Mouse (Mus musculus) stomach, embryonic 14.5 days (tissue): ENCODE measurements at regions not wholly inside any gene's neighbourhood (a gene's known extent, or its start where the extent isn't known, plus 50 kb on each side); places are given as distances from the start of the nearest gene placed in this dataset.

ENCODE experiments used
- ATAC-seq: fragments of 200-750 bp; cut with Nextera tagmentation; 2 replicates; pipeline ENCODE4 v1.8.0; 2017; ENCODE audit warnings: low read depth, moderate TSS enrichment; ENCODE audit not compliant: insufficient number of reproducible peaks, insufficient read depth, low FRiP score
- H3K27ac ChIP-seq: fragments of 300-500 bp; sonication (generic); 2 replicates; pipeline ENCODE4 v1.5.1; 2014; ENCODE audit warnings: mild to moderate bottlenecking, low read length, moderate library complexity, mixed read lengths
- H3K27me3 ChIP-seq: fragments of 300-500 bp; sonication (generic); 2 replicates; pipeline ENCODE4 v1.6.1; 2014; ENCODE audit warnings: low read length, control low read depth, mixed read lengths; ENCODE audit not compliant: control insufficient read depth, insufficient read depth
- H3K36me3 ChIP-seq: fragments of 300-500 bp; sonication (generic); 2 replicates; pipeline ENCODE4 v1.6.1; 2014; ENCODE audit warnings: mild to moderate bottlenecking, control low read depth, low read length, moderate library complexity, mixed read lengths; ENCODE audit not compliant: control insufficient read depth, insufficient read depth
- H3K4me1 ChIP-seq: fragments of 300-500 bp; sonication (generic); 2 replicates; pipeline ENCODE4 v1.6.1; 2014; ENCODE audit warnings: low read length, control low read depth, mixed read lengths; ENCODE audit not compliant: control insufficient read depth, insufficient read depth
- H3K4me2 ChIP-seq: fragments of 300-500 bp; sonication (generic); replicated peaks from 2 replicates; pipeline ENCODE4 v1.6.1; 2014; ENCODE audit warnings: low read depth, low read length, control low read depth
- H3K4me3 ChIP-seq: fragments of 300-500 bp; sonication (generic); 2 replicates; pipeline ENCODE4 v1.5.1; 2014; ENCODE audit warnings: low read depth, low read length, control low read depth
- H3K9ac ChIP-seq: fragments of 300-500 bp; sonication (generic); replicated peaks from 2 replicates; pipeline ENCODE4 v1.6.1; 2014; ENCODE audit warnings: low read depth, mild to moderate bottlenecking, control low read depth, low read length, moderate library complexity, mixed read lengths
- H3K9me3 ChIP-seq: fragments of 300-500 bp; sonication (generic); 2 replicates; pipeline ENCODE4 v1.6.1; 2016; ENCODE audit warnings: low read depth, low read length, control low read depth; ENCODE audit not compliant: control insufficient read depth
- WGBS: fragments of 180-500 bp; shearing (Covaris S2); extraction: QIAGEN DNeasy Blood & Tissue Kit; methylation state at CpG from one replicate; pipeline ENCODE4 v1.1.7; 2014; 5-methylcytosine and 5-hydroxymethylcytosine counted together

DNA sequence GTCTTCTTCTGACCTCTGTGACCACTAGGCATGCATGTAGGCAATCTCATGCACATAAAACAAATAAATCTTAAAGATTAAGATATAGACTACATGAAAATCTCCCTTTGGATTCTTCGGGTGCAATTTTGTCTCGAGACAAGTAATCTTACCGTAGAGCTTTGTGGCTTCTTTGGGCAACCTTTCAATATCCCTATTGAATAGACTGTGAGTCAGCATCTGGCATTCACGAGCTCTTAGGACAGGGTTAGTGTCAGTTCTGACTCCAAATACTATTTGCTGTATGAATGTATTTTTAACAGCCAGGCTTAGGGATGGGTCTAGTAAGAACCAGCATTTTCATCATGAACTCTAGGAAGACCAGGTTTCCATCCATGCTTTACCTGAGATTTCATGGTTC lies 208.7 kb upstream of the Pik3r1 start:
- H3K27me3 ChIP-seq, result no peaks in the 10 kb centered on the region
- no peaks in the 10 kb centered on the region for H3K4me1 ChIP-seq
- no peak overlapping the region for H3K4me3 ChIP-seq
- H3K9ac ChIP-seq, result no peak overlapping the region
- H3K4me2 ChIP-seq, result no peak overlapping the region
- H3K9me3 ChIP-seq, result no peaks in the 10 kb centered on the region
- no peak overlapping the region for H3K27ac ChIP-seq
- no peak for ATAC-seq
- 86% methylated on average over 4 of the region's 4 CpGs for WGBS
- no peaks in the 10 kb centered on the region for H3K36me3 ChIP-seq

DNA sequence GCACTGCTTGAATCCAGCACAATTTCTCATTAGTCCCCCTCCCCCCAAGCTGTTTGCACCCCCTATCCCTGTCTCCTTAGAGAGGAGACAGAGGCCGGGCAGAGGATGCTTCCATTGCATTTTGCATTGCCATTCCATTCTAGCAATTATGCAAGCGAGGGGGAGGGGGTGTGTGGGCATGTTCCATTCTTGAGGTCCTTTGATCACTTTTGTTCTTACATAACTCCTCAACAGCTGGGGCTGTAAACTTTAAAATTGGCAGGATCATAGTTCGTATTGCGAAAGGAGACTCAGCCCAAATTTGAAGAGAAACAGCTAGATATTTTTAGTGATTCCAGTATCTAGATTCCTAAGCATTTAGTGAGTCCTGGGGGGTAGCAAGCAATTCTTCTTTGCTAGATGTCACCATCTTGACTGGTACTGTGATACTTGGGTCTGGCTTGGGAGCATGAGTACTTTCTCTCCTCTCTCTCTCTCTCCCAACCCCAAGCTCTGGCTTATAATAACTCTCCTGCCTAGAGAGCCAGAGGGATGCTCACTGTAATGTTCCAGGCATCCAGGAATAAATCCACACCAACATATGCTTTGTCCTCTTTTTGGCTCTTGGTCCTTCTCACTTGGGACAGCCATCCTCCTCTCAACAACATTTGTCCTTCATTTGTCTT lies 212.3 kb upstream of the Pik3r1 start:
- no peak for ATAC-seq
- H3K9me3 ChIP-seq, result 0 out of 2 replicates have a peak, but pooled peaks cover 4% of the 10 kb centered on the region
- no peak overlapping the region for H3K9ac ChIP-seq
- WGBS, result 70% methylated on average over 4 of the region's 4 CpGs
- H3K27me3 ChIP-seq, result no peaks in the 10 kb centered on the region
- no peak overlapping the region for H3K27ac ChIP-seq
- no peak overlapping the region for H3K4me3 ChIP-seq
- H3K4me2 ChIP-seq, result no peak overlapping the region
- no peaks in the 10 kb centered on the region for H3K36me3 ChIP-seq
- no peaks in the 10 kb centered on the region for H3K4me1 ChIP-seq

DNA sequence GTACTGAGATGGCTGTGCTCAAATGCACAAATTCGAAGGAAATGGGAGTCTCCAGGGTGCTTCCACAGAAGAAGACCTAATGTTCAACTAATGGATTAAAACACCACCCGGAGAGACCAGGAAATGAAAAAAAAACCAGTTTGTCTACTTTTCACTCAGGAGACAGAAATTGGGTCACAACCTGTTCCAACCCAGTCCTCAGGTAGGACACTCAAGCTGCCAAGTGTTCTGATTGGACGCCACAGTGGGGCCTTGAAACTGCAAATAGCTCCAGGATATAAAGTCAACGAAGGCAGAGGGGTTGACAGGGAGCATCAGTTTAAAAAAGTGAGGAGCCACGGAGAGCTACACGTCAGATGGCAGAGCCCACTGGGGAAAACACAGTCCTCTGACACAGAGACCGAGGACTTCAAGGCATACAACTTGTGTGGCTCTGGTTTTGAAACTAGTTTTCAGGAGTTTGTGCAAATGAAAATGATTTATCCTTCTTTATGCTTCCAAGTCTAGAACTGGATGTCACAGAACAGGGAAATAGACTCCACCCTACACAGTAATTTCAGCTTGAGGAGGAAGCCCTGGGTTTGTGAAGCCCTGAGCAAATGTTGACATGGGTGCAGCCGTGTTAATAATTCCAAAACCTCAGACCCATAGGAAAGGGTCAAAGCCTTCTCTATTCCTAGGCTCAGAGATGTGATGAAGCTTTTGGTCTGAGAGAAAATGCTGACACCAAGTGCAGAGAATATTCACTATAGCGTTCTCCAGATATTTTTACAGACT lies 220.8 kb upstream of the Pik3r1 start:
- Histone ChIP-seq H3K27me3 (no peaks in the 10 kb centered on the region), H3K9me3 (no peaks in the 10 kb centered on the region), H3K27ac (no peak overlapping the region), H3K4me3 (no peak overlapping the region), H3K36me3 (no peaks in the 10 kb centered on the region), H3K4me2 (no peak overlapping the region), H3K9ac (no peak overlapping the region), H3K4me1 (0 out of 2 replicates have a peak, but pooled peaks cover 2% of the 10 kb centered on the region)
- 0 out of 2 replicates have a peak, but pooled peaks have one; percentile 53 for ATAC-seq
- WGBS, result 70% methylated on average over 9 of the region's 9 CpGs

DNA sequence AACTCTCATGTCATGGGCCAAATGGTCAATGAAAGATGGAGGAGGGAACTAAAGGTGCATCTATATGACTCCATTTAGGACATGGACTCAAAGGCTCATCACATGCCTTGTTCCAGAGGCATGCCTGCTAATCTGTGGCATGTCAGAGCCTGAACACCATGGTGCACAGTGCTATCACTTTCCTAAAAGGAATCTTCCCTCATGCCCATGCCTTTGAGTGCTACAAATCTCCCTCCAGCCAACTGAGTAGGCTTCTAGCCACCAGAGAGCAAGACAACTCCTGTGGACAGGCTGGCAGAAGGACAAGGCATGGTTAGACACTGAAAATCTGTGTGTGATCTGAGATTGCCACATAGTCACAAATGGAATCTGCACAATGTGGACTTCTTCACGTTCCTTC lies 223.7 kb upstream of the Pik3r1 start:
- no peaks in the 10 kb centered on the region for H3K36me3 ChIP-seq
- H3K4me2 ChIP-seq, result no peak overlapping the region
- 0 out of 2 replicates have a peak, but pooled peaks cover 6% of the 10 kb centered on the region for H3K4me1 ChIP-seq
- H3K27ac ChIP-seq, result no peak overlapping the region
- no peak overlapping the region for H3K9ac ChIP-seq
- H3K4me3 ChIP-seq, result no peak overlapping the region
- ATAC-seq, result no peak
- H3K27me3 ChIP-seq, result no peaks in the 10 kb centered on the region
- no peaks in the 10 kb centered on the region for H3K9me3 ChIP-seq
- WGBS, result 82% methylated on average over 1 of the region's 1 CpGs

DNA sequence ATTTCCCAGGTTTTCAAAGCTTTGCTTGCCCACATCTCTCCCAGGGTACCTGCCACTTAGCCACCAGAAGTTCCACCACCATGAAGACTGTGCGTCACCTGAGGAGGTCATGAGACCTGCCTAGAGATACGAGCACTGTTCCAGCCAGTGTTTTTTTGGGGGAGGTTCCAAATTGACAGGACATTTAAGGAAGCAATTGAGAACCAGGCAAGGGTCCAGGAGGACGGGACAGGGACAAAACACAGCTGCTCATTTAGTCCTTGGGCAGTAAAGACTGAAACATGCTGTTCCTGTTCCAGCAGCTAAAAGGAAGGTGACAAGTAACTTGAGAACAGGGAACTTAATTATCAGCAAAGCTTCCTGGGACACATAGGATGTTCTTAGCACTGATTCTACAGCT lies 226.8 kb upstream of the Pik3r1 start:
- WGBS, result 47% methylated on average over 3 of the region's 3 CpGs
- no peak for ATAC-seq
- no peaks in the 10 kb centered on the region for H3K27me3 ChIP-seq
- H3K9me3 ChIP-seq, result no peaks in the 10 kb centered on the region
- no peak overlapping the region for H3K27ac ChIP-seq
- no peak overlapping the region for H3K4me3 ChIP-seq
- H3K4me2 ChIP-seq, result no peak overlapping the region
- H3K36me3 ChIP-seq, result no peaks in the 10 kb centered on the region
- H3K9ac ChIP-seq, result no peak overlapping the region
- 0 out of 2 replicates have a peak, but pooled peaks cover 4% of the 10 kb centered on the region for H3K4me1 ChIP-seq

DNA sequence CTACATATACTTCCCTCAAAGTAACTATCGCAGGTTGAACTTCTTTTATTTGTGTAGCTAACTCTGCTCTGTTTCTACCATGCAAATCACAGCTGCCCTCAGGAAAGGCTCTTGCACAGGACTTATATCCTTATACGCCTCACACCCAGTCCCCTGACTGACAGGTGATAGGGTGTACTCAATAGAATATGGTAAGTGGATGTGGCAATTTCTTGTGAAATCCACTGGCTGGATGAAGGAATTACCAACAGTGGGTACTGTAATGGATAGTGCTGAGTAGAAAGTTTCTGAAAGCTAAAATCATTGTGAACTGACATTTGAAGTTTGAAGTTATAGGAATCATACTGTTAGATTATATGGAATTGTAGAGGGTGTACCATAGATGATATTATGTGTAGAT lies 227.5 kb upstream of the Pik3r1 start:
- H3K9me3 ChIP-seq, result no peaks in the 10 kb centered on the region
- ATAC-seq, result no peak
- 75% methylated on average over 2 of the region's 2 CpGs for WGBS

DNA sequence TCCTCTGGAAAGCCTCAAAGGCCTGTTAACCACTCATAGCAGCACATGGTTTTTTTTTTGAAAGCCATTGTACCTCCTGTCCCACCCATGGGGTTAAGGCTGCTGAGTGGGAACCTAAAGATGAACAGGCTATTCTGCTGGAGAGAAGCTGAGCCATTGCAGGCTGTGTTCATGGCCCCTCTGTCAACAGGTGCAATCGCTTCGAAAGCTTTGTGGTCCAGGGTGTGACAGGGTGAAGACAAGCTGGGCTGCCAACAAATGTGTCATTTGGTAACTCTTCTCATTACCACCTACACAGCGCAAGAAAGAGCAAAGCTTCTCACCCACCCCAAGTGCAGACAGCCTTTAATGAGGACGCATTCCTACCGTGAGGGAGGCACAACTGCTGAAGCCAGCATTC lies 228.1 kb upstream of the Pik3r1 start:
- no peaks in the 10 kb centered on the region for H3K9me3 ChIP-seq
- ATAC-seq, result no peak
- 74% methylated on average over 5 of the region's 5 CpGs for WGBS
- H3K4me2 ChIP-seq, result no peak overlapping the region
- no peaks in the 10 kb centered on the region for H3K36me3 ChIP-seq
- 0 out of 2 replicates have a peak, but pooled peaks cover 4% of the 10 kb centered on the region for H3K4me1 ChIP-seq
- H3K27ac ChIP-seq, result no peak overlapping the region
- H3K4me3 ChIP-seq, result no peak overlapping the region
- no peaks in the 10 kb centered on the region for H3K27me3 ChIP-seq
- H3K9ac ChIP-seq, result no peak overlapping the region

More for the DNA sequence above, 227.5 kb upstream of the Pik3r1 start:
- Histone ChIP-seq H3K36me3 (no peaks in the 10 kb centered on the region), H3K9ac (no peak overlapping the region), H3K27me3 (no peaks in the 10 kb centered on the region), H3K4me1 (0 out of 2 replicates have a peak, but pooled peaks cover 4% of the 10 kb centered on the region), H3K4me3 (no peak overlapping the region), H3K27ac (no peak overlapping the region), H3K4me2 (no peak overlapping the region)

DNA sequence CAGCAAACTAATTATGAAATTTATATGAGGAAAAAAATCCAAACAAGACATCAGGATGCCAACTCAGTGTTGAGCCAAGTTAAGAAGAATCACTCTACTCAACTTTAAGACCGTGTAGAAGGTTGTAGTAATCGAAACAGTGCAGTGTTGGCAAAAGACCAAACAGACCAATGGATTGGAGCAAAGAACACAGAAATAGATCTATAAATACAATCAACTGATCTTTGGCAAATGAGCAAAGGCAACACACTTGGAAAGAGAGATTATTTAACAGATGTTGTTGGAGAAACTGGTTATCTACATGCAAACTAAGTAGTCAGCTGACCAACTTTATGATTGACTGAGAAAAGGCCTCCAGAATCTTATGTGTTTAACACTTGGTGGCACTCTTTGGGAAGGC lies 229.4 kb upstream of the Pik3r1 start:
- H3K4me2 ChIP-seq, result no peak overlapping the region
- H3K4me3 ChIP-seq, result no peak overlapping the region
- 0 out of 2 replicates have a peak, but pooled peaks cover 4% of the 10 kb centered on the region for H3K4me1 ChIP-seq
- no peak overlapping the region for H3K9ac ChIP-seq
- no peaks in the 10 kb centered on the region for H3K36me3 ChIP-seq
- H3K27me3 ChIP-seq, result no peaks in the 10 kb centered on the region
- no peak for ATAC-seq
- WGBS, result 89% methylated on average over 2 of the region's 2 CpGs
- H3K27ac ChIP-seq, result no peak overlapping the region
- H3K9me3 ChIP-seq, result no peaks in the 10 kb centered on the region
